Mouse (Mus musculus) forebrain, embryonic 14.5 days (tissue): ENCODE data around the gene Pbrm1. TPM values are rescaled to one million over a fixed set of nuclear protein-coding genes. Genes with fewer than 3 reads are reported as not detected.

Experiments
- ATAC-seq: fragments of 200-750 bp; cut with Nextera tagmentation; 2 replicates; pipeline ENCODE4 v1.8.0; 2017; ENCODE audit warnings: mild to moderate bottlenecking, moderate library complexity
- DNase-seq: peaks from one replicate; pipeline ENCODE4 v3.0.0-alpha.2; 2015; ENCODE audit warnings: low spot score
- H3K27ac ChIP-seq: fragments of 300-500 bp; sonication (generic); 2 replicates; pipeline ENCODE4 v1.5.1; 2014; ENCODE audit warnings: low read depth, mild to moderate bottlenecking, control low read depth, low read length, moderate library complexity
- H3K27me3 ChIP-seq: fragments of 300-500 bp; sonication (generic); replicated peaks from 2 replicates; pipeline ENCODE4 v1.6.1; 2014; ENCODE audit warnings: low read length, control low read depth, mixed read lengths; ENCODE audit not compliant: control insufficient read depth, insufficient read depth
- H3K36me3 ChIP-seq: fragments of 300-500 bp; sonication (generic); 2 replicates; pipeline ENCODE4 v1.6.1; 2014; ENCODE audit warnings: low read length, control low read depth; ENCODE audit not compliant: control insufficient read depth, insufficient read depth
- H3K4me1 ChIP-seq: fragments of 300-500 bp; sonication (generic); 2 replicates; pipeline ENCODE4 v1.6.1; 2014; ENCODE audit warnings: antibody characterized with exemption, low read length, control low read depth; ENCODE audit not compliant: control insufficient read depth, insufficient read depth
- H3K4me2 ChIP-seq: fragments of 300-500 bp; sonication (generic); 2 replicates; pipeline ENCODE4 v1.6.1; 2014; ENCODE audit warnings: mild to moderate bottlenecking, control low read depth, low read length
- H3K4me3 ChIP-seq: fragments of 300-500 bp; sonication (generic); 2 replicates; pipeline ENCODE4 v1.5.1; 2014; ENCODE audit warnings: low read depth, low read length, control low read depth
- H3K9ac ChIP-seq: fragments of 300-500 bp; sonication (generic); 2 replicates; pipeline ENCODE4 v1.6.1; 2014; ENCODE audit warnings: mild to moderate bottlenecking, low read length, control low read depth, moderate library complexity
- H3K9me3 ChIP-seq: fragments of 300-500 bp; sonication (generic); replicated peaks from 2 replicates; pipeline ENCODE4 v1.6.1; 2016; ENCODE audit warnings: low read length, control low read depth, mixed read lengths; ENCODE audit not compliant: control insufficient read depth
- WGBS: fragments of 180-500 bp; shearing (Covaris S2); extraction: QIAGEN DNeasy Blood & Tissue Kit; methylation state at CpG from one replicate; pipeline ENCODE4 v1.1.7; 2014; 5-methylcytosine and 5-hydroxymethylcytosine counted together
- polyA plus RNA-seq: library from polyadenylated mRNA; unstranded; fragments of >200 nt; fragmentation: Nextera tagmentation; extraction: Ambion mirVana; gene quantifications from 2 replicates; pipeline ENCODE4 v1.2.1, GENCODE M21; 2014

Pbrm1 gene
- polyA plus RNA-seq, 1 experiment from 2014 or later, result 103 TPM

GRCm38 (mm10) chr14:31135495-31136410 is 116.8 kb downstream of the Pbrm1 start:
- Histone ChIP-seq H3K4me2 (no peak overlapping the region), H3K4me3 (no peak overlapping the region), H3K36me3 (peaks cover 59% of the 10 kb centered on the region), H3K4me1 (peaks cover 23% of the 10 kb centered on the region), H3K9me3 (no peaks in the 10 kb centered on the region), H3K27me3 (no peaks in the 10 kb centered on the region), H3K27ac (no peak overlapping the region), H3K9ac (no peak overlapping the region)
- ATAC-seq, result no peak
- DNase-seq, result no peak
- 96% methylated on average over 34 of the region's 34 CpGs for WGBS

GRCm38 (mm10) chr14:31136411-31137280 is 117.7 kb downstream of the Pbrm1 start:
- H3K4me3 ChIP-seq, result no peak overlapping the region
- H3K4me1 ChIP-seq, result peaks cover 23% of the 10 kb centered on the region
- no peak overlapping the region for H3K4me2 ChIP-seq
- no peak for ATAC-seq
- H3K9ac ChIP-seq, result no peak overlapping the region
- no peak for DNase-seq
- peaks cover 68% of the 10 kb centered on the region for H3K36me3 ChIP-seq
- H3K9me3 ChIP-seq, result no peaks in the 10 kb centered on the region
- WGBS, result 87% methylated on average over 26 of the region's 26 CpGs
- no peaks in the 10 kb centered on the region for H3K27me3 ChIP-seq
- H3K27ac ChIP-seq, result no peak overlapping the region

- H3K4me3 ChIP-seq, result no peak overlapping the region
- H3K9me3 ChIP-seq, result no peaks in the 10 kb centered on the region
- peaks cover 72% of the 10 kb centered on the region for H3K36me3 ChIP-seq
- WGBS, result 89% methylated on average over 10 of the region's 10 CpGs
- H3K4me1 ChIP-seq, result peaks cover 17% of the 10 kb centered on the region
- no peak for DNase-seq
- no peak overlapping the region for H3K4me2 ChIP-seq
- ATAC-seq, result no peak
- no peak overlapping the region for H3K27ac ChIP-seq
- no peak overlapping the region for H3K9ac ChIP-seq
- H3K27me3 ChIP-seq, result no peaks in the 10 kb centered on the region
Observed at GRCm38 (mm10) chr14:31137281-31137595, 118.3 kb downstream of the Pbrm1 start.

GRCm38 (mm10) chr14:31137791-31138190 is 118.9 kb downstream of the Pbrm1 start:
- no peaks in the 10 kb centered on the region for H3K27me3 ChIP-seq
- DNase-seq (peak; percentile 4), ATAC-seq (no peak)
- no peak overlapping the region for H3K27ac ChIP-seq
- H3K4me3 ChIP-seq, result no peak overlapping the region
- H3K9ac ChIP-seq, result no peak overlapping the region
- peaks cover 11% of the 10 kb centered on the region for H3K4me1 ChIP-seq
- peaks cover 72% of the 10 kb centered on the region for H3K36me3 ChIP-seq
- WGBS, result 88% methylated on average over 11 of the region's 11 CpGs
- no peak overlapping the region for H3K4me2 ChIP-seq
- H3K9me3 ChIP-seq, result no peaks in the 10 kb centered on the region

- Histone ChIP-seq H3K9ac (no peak overlapping the region), H3K36me3 (peaks cover 72% of the 10 kb centered on the region), H3K4me3 (no peak overlapping the region), H3K4me2 (no peak overlapping the region), H3K27me3 (no peaks in the 10 kb centered on the region), H3K4me1 (peaks cover 6% of the 10 kb centered on the region), H3K9me3 (no peaks in the 10 kb centered on the region), H3K27ac (no peak overlapping the region)
- 90% methylated on average over 28 of the region's 35 CpGs for WGBS
- ATAC-seq (no peak), DNase-seq (no peak)
Observed at GRCm38 (mm10) chr14:31138219-31138896, 119.4 kb downstream of the Pbrm1 start.

GRCm38 (mm10) chr14:31138897-31139429 is 120.0 kb downstream of the Pbrm1 start:
- WGBS, result 94% methylated on average over 9 of the region's 9 CpGs

GRCm38 (mm10) chr14:31139666-31140065 is 120.7 kb downstream of the Pbrm1 start:
- H3K27me3 ChIP-seq, result no peaks in the 10 kb centered on the region
- H3K4me1 ChIP-seq, result no peaks in the 10 kb centered on the region
- H3K9ac ChIP-seq, result no peak overlapping the region
- peaks cover 72% of the 10 kb centered on the region for H3K36me3 ChIP-seq
- H3K9me3 ChIP-seq, result no peaks in the 10 kb centered on the region
- H3K4me2 ChIP-seq, result no peak overlapping the region
- DNase-seq, result no peak
- WGBS, result 88% methylated on average over 12 of the region's 12 CpGs
- no peak for ATAC-seq
- H3K4me3 ChIP-seq, result no peak overlapping the region
- no peak overlapping the region for H3K27ac ChIP-seq

More at GRCm38 (mm10) chr14:31138897-31139429, 120.0 kb downstream of the Pbrm1 start:
- no peak overlapping the region for H3K4me3 ChIP-seq
- H3K27me3 ChIP-seq, result no peaks in the 10 kb centered on the region
- H3K9ac ChIP-seq, result no peak overlapping the region
- peaks cover 72% of the 10 kb centered on the region for H3K36me3 ChIP-seq
- H3K27ac ChIP-seq, result no peak overlapping the region
- ATAC-seq, result no peak
- H3K4me1 ChIP-seq, result peaks cover 4% of the 10 kb centered on the region; the same call in 1 of the 2 replicates
- DNase-seq, result no peak
- H3K4me2 ChIP-seq, result no peak overlapping the region
- H3K9me3 ChIP-seq, result no peaks in the 10 kb centered on the region

- Histone ChIP-seq H3K4me3 (no peak overlapping the region), H3K27ac (no peak overlapping the region), H3K27me3 (no peaks in the 10 kb centered on the region), H3K9me3 (no peaks in the 10 kb centered on the region), H3K9ac (no peak overlapping the region), H3K4me1 (no peaks in the 10 kb centered on the region), H3K4me2 (no peak overlapping the region), H3K36me3 (peaks cover 69% of the 10 kb centered on the region)
- no peak for DNase-seq
- 92% methylated on average over 15 of the region's 15 CpGs for WGBS
- ATAC-seq, result no peak
Observed at GRCm38 (mm10) chr14:31140141-31140540, 121.2 kb downstream of the Pbrm1 start.
